Comparison of ENCODE assay signal across 8 mouse cellular contexts in the genomic region with DNA sequence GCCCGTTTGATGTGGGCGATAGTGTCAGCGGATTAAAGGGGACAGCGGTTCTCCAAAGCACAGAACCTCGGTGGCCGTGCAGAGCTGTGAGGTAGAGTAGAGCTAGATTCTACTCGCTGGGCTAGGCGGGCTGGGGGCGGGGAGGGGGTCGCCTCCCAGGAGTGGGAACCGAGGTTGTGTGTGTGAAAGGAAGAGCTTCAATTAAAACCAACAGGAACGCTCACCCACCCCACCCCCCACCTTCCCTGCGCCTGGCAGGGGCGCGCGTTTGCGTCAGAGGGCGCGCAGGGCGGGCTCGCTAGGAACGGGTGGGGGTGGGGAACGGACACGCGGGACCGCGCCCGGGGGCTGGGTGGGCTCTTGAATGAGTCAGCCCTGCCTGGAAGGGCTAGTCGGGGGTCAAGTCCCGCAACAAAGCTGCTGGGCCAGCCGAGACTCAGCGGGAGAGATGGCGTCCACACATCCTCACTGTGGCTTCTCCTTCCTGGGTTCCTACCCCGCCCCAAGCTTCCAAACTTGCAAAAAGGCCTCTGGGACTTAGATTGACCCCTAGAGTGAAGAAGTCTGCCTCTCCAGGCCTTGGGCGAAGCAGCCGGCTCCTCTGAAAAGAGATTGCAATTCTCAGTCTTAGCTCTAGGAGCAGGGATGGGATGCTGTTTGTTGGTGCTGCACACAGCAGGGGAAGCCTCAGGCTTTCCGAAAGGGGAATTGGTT. TPM values are rescaled to one million over a fixed set of nuclear protein-coding genes. Genes with fewer than 3 reads are reported as not detected.
DNase-seq lines count a peak whose midpoint lies in the region; ATAC-seq and TF ChIP-seq lines count a peak whose summit lies in the region.

No protein-coding gene starts in this region.

- H3K36me3 ChIP-seq in lung, embryonic 14.5 days (ENCODE audit: insufficient read depth): no peaks in the 10 kb centered on the region
- no peaks in the 10 kb centered on the region for H3K36me3 ChIP-seq in forebrain, embryonic 15.5 days
- H3K36me3 ChIP-seq in intestine, embryonic 16.5 days (ENCODE audit: control insufficient read depth, insufficient read depth, low read length): no peaks in the 10 kb centered on the region
- H3K36me3 ChIP-seq in liver, embryonic 15.5 days (replicated peaks): no peaks in the 10 kb centered on the region

- peak overlapping the region; percentile 59 for H3K9ac ChIP-seq in lung, embryonic 14.5 days
- H3K9ac ChIP-seq in forebrain, embryonic 15.5 days (replicated peaks): peak overlapping the region; percentile 82
- peak overlapping the region; percentile 56 for H3K9ac ChIP-seq in intestine, embryonic 16.5 days (ENCODE audit: low read depth, low read length)
- no peak overlapping the region for H3K9ac ChIP-seq in liver, embryonic 15.5 days

- WGBS in lung, embryonic 14.5 days: 1% methylated on average over 37 of the region's 37 CpGs
- under 1% methylated on average over 37 of the region's 37 CpGs for WGBS in forebrain, embryonic 15.5 days
- 2% methylated on average over 37 of the region's 37 CpGs for WGBS in intestine, embryonic 16.5 days
- 1% methylated on average over 37 of the region's 37 CpGs for WGBS in liver, embryonic 15.5 days (ENCODE audit: insufficient replicate concordance)

- DNase-seq in lung, embryonic 14.5 days: peak; percentile 84
- no peak for DNase-seq in lung, postnatal 25 days (ENCODE audit: low spot score)
- peak; percentile 77 for DNase-seq in cerebellum, adult 11 months
- DNase-seq in right cerebral cortex, adult 18-20 months: peak; percentile 82
- no peak for DNase-seq in gastrocnemius, postnatal 4 days (ENCODE audit: low spot score in 2 of 2)

- peak overlapping the region; percentile 89 for H3K27ac ChIP-seq in lung, embryonic 14.5 days (ENCODE audit: low read depth)
- peak overlapping the region; percentile 100 for H3K27ac ChIP-seq in forebrain, embryonic 15.5 days (replicated peaks)
- H3K27ac ChIP-seq in intestine, embryonic 16.5 days (ENCODE audit: low read length): 0 out of 2 replicates have a peak overlapping the region, but pooled peaks have one; percentile 13
- H3K27ac ChIP-seq in liver, embryonic 15.5 days (replicated peaks): no peak overlapping the region

- no peaks in the 10 kb centered on the region for H3K4me1 ChIP-seq in lung, embryonic 14.5 days (ENCODE audit: insufficient read depth)
- peaks cover 29% of the 10 kb centered on the region for H3K4me1 ChIP-seq in forebrain, embryonic 15.5 days
- H3K4me1 ChIP-seq in intestine, embryonic 16.5 days (ENCODE audit: control insufficient read depth, insufficient read depth, low read length): no peaks in the 10 kb centered on the region; the same call in 1 of the 2 replicates
- H3K4me1 ChIP-seq in liver, embryonic 15.5 days (replicated peaks): no peaks in the 10 kb centered on the region

- peak overlapping the region; percentile 80 for H3K4me2 ChIP-seq in lung, embryonic 14.5 days
- peak overlapping the region; percentile 71 for H3K4me2 ChIP-seq in forebrain, embryonic 15.5 days (replicated peaks)
- H3K4me2 ChIP-seq in intestine, embryonic 16.5 days (ENCODE audit: low read depth, low read length): peak overlapping the region; percentile 54
- peak overlapping the region; percentile 44 for H3K4me2 ChIP-seq in liver, embryonic 15.5 days

- peak; percentile 50 for ATAC-seq in lung, embryonic 14.5 days (ENCODE audit: insufficient read depth)
- peak; percentile 60 for ATAC-seq in forebrain, embryonic 15.5 days (replicated peaks)
- ATAC-seq in intestine, embryonic 16.5 days: peak; percentile 36
- ATAC-seq in liver, embryonic 15.5 days (ENCODE audit: insufficient read depth): no peak

- no peaks in the 10 kb centered on the region for H3K9me3 ChIP-seq in lung, embryonic 14.5 days (ENCODE audit: low read depth, low read length)
- H3K9me3 ChIP-seq in forebrain, embryonic 15.5 days: no peaks in the 10 kb centered on the region
- no peaks in the 10 kb centered on the region for H3K9me3 ChIP-seq in intestine, embryonic 16.5 days (ENCODE audit: control insufficient read depth, low read length)
- H3K9me3 ChIP-seq in liver, embryonic 15.5 days (replicated peaks): no peaks in the 10 kb centered on the region

- peaks cover 27% of the 10 kb centered on the region for H3K27me3 ChIP-seq in lung, embryonic 14.5 days (ENCODE audit: insufficient read depth, low read length)
- H3K27me3 ChIP-seq in forebrain, embryonic 15.5 days: no peaks in the 10 kb centered on the region
- H3K27me3 ChIP-seq in intestine, embryonic 16.5 days (replicated peaks; ENCODE audit: control insufficient read depth, insufficient read depth, low read length): peaks cover 33% of the 10 kb centered on the region
- H3K27me3 ChIP-seq in liver, embryonic 15.5 days: peaks cover 95% of the 10 kb centered on the region

- peak overlapping the region; percentile 58 for H3K4me3 ChIP-seq in lung, embryonic 14.5 days (ENCODE audit: low read depth, low read length)
- peak overlapping the region; percentile 89 for H3K4me3 ChIP-seq in forebrain, embryonic 15.5 days
- H3K4me3 ChIP-seq in intestine, embryonic 16.5 days (ENCODE audit: low read length): peak overlapping the region; percentile 50
- H3K4me3 ChIP-seq in liver, embryonic 15.5 days (replicated peaks): peak overlapping the region; percentile 33

- peak; percentile 60 for TF ChIP-seq CTCF in lung, embryonic 14.5 days (IDR thresholded peaks at IDR 0.05; ENCODE audit: low read depth)

RNA-seq across cellular contexts. Expression of a gene that starts 3.9 kb away (rescaled TPM):
- polyA plus RNA-seq in lung, embryonic 14.5 days (2014; fragmentation: Nextera tagmentation; extraction: Ambion mirVana): 6.8 and 9.5 TPM in 2 replicates
- polyA plus RNA-seq in forebrain, embryonic 15.5 days (2015; fragmentation: Nextera tagmentation; extraction: Ambion mirVana): 77.7 and 88.5 TPM in 2 replicates
- polyA plus RNA-seq in intestine, embryonic 16.5 days (2015; fragmentation: Nextera tagmentation; extraction: Ambion mirVana): 0.87 and 1.2 TPM in 2 replicates
- polyA plus RNA-seq in liver, embryonic 15.5 days (2015; fragmentation: Nextera tagmentation; extraction: Ambion mirVana): 0.47 and 0.50 TPM in 2 replicates
- total RNA-seq in gastrocnemius, postnatal 4 days (2021): 1 to 10 TPM; 3.0 to 3.5 TPM

Comparison
In these comparisons a context has a peak if more than half of its experiments do, and no peak if none do; other contexts are left out.
1. DNase-seq: peak in lung, embryonic 14.5 days (single experiment), cerebellum, adult 11 months (single experiment) and right cerebral cortex, adult 18-20 months (single experiment); none in lung, postnatal 25 days (single experiment) and gastrocnemius, postnatal 4 days (0 of 2).
2. H3K4me3 ChIP-seq: peak in every context shown above with its lines; median percentile 89 in forebrain, embryonic 15.5 days; 58 in lung, embryonic 14.5 days; 50 in intestine, embryonic 16.5 days; 33 in liver, embryonic 15.5 days.
3. Peak in every context shown above with its lines, with median percentiles within 50 percentile points of each other: H3K4me2 ChIP-seq.